Mouse (Mus musculus) E14TG2a.4 (cell line): Measurements from ENCODE around the gene Nfam1.
A peak's percentile ranks its signal among the peaks of the same experiment; 100 is the strongest.

Experiments used
- H3K27me3 ChIP-seq: 2 replicates; pipeline ENCODE4 v1.6.1; 2014; ENCODE audit warnings: low read length, control low read depth; ENCODE audit not compliant: insufficient read depth
- H3K36me3 ChIP-seq: 2 replicates; pipeline ENCODE4 v1.6.1; 2014; ENCODE audit warnings: low read length, control low read depth; ENCODE audit not compliant: insufficient read depth
- H3K4me1 ChIP-seq: replicated peaks from 2 replicates; pipeline ENCODE4 v1.6.1; 2014; ENCODE audit warnings: low read depth, low read length, control low read depth
- H3K4me3 ChIP-seq: replicated peaks from 2 replicates; pipeline ENCODE4 v1.5.1; 2014; ENCODE audit warnings: mild to moderate bottlenecking, low read length
- H3K9me3 ChIP-seq: 2 replicates; pipeline ENCODE4 v1.6.1; 2014; ENCODE audit warnings: low read length, control low read depth
- CTCF ChIP-seq: conservative IDR thresholded peaks from 2 replicates; pipeline ENCODE4 v1.5.1; 2014; ENCODE audit warnings: low read length
- NANOG ChIP-seq: IDR thresholded peaks from 2 replicates; pipeline ENCODE4 v1.6.1; 2014; ENCODE audit warnings: borderline replicate concordance, low read length, mixed read lengths
- POU5F1 ChIP-seq: IDR thresholded peaks from 2 replicates; pipeline ENCODE4 v1.6.1; 2014; ENCODE audit warnings: low read length, borderline replicate concordance

The Nfam1 gene

DNA sequence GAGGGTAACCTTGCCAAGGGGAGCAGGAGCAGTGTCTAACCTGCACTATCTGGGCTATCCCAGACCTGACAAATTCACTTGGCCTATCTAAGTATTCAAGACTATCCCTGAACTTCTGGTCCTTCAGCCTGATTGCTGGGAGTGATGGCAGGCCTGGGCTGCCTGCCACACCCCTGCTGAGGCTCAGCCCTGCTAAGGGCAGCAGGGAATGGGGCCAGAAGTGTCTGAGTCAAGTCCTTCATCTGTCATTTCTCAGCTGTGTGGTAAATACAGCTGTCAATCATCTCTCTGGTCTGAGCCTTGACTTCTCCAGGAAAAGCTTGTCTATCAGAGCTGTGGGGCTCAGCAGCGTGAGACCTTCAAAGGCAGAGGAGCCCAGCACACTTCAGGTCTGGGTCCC, 53.6 kb downstream of the Nfam1 start:
- no peaks in the 10 kb centered on the region for H3K9me3 ChIP-seq
- peaks cover 49% of the 10 kb centered on the region for H3K27me3 ChIP-seq
- H3K4me1 ChIP-seq: peaks cover 44% of the 10 kb centered on the region
- no peak for TF ChIP-seq CTCF
- TF ChIP-seq NANOG: no peak
- no peak for TF ChIP-seq POU5F1
- no peaks in the 10 kb centered on the region for H3K36me3 ChIP-seq
- no peak overlapping the region for H3K4me3 ChIP-seq

DNA sequence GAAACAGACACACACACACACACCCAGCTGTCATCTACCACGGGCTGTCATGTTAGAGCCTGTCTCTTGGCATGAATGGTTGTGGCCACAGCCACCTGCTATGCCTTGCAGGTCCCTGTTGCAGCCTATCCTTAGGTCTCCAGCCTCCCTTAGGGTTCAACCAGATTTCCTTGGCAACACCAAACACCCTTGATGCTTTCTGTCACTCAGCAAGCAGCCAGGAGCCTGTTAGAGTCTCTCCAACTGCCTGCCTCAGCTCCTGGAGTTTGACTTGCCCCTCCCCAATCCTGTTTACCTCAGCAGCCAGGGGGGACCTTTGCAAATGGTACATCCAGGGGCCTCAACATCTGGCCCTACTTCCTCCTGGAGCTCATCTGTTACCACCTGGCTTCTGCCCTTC, 58.6 kb downstream of the Nfam1 start:
- Histone ChIP-seq H3K4me3 (no peak overlapping the region), H3K27me3 (peaks cover 16% of the 10 kb centered on the region), H3K36me3 (no peaks in the 10 kb centered on the region), H3K4me1 (peaks cover 21% of the 10 kb centered on the region), H3K9me3 (no peaks in the 10 kb centered on the region)
- TF ChIP-seq NANOG (no peak), CTCF (no peak), POU5F1 (no peak)

DNA sequence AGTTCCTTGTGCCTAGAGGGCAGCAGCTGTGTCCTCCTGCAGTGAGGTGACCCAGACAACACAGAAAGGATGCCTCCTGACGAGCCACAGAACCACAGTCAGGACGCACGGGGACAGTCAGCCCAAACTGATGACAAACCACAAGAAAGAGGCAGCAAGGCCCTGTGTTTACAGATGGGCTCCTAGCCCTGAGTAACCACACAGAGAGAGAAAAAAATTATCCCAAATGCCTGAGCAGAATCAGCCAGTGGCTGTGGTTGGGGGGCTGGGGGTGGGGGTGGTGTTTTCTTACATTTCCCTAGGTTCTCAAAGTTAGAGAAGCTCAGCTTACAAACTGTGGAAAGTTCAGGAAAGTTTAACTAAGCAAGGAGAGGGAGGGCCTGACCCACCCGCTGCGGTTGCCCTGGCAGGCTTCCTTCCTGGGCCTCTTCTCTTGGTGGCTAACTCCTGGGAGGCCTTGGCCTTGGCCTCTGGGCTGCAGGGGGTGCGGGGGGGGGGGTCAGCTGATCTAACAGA, 63.8 kb downstream of the Nfam1 start:
- Histone ChIP-seq H3K9me3 (no peaks in the 10 kb centered on the region), H3K4me3 (peak overlapping the region; percentile 70), H3K27me3 (peaks cover 49% of the 10 kb centered on the region), H3K4me1 (peaks cover 45% of the 10 kb centered on the region), H3K36me3 (no peaks in the 10 kb centered on the region)
- TF ChIP-seq CTCF (no peak), POU5F1 (no peak), NANOG (no peak)

DNA sequence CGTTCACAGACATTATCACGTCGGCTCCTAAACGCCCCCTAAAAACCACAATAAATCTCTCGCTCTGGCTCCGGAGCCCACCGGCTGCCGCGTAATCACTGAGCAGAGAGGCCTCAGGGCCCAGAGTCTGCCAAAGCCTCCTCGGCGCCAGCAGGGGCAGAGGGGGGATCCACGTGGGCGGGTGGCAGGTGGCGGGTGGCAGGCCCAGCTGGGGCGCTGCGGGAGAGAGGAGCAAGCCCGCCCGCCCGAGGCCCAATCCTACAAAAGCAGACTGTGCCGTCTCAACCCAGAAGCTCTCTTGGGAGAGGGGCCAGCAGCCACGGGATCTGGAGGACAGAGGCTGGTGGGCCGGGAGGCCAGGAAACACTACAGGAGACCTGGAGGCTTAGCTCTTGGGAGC, 64.7 kb downstream of the Nfam1 start:
- peak overlapping the region; percentile 70 for H3K4me3 ChIP-seq
- peaks cover 50% of the 10 kb centered on the region for H3K27me3 ChIP-seq
- no peak for TF ChIP-seq CTCF
- no peak for TF ChIP-seq POU5F1
- no peaks in the 10 kb centered on the region for H3K9me3 ChIP-seq
- H3K36me3 ChIP-seq: no peaks in the 10 kb centered on the region
- H3K4me1 ChIP-seq: peaks cover 42% of the 10 kb centered on the region

DNA sequence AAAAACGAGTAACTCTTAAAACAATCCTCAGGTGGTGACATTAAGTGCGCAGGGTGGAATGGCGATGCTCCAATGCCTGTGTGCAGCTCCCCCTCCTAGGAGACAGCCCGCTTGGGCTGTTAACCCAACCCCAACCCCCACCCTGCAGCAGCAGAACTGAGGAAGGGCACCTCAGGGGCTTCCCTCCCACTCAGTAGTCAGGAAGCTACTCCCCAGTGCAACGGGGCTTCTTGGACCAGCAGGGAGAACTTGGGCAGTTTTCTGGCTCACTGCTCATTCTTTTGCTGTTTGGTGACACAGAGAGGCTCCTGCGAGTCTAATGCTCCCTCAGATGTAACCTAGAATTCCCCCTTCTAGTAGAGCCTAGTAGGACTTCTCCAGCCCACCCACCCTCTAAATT, 65.2 kb downstream of the Nfam1 start:
- no peaks in the 10 kb centered on the region for H3K9me3 ChIP-seq
- no peaks in the 10 kb centered on the region for H3K36me3 ChIP-seq
- H3K4me3 ChIP-seq: peak overlapping the region; percentile 70
- peaks cover 44% of the 10 kb centered on the region for H3K4me1 ChIP-seq
- TF ChIP-seq NANOG (no peak), CTCF (no peak), POU5F1 (no peak)
- peaks cover 53% of the 10 kb centered on the region for H3K27me3 ChIP-seq

DNA sequence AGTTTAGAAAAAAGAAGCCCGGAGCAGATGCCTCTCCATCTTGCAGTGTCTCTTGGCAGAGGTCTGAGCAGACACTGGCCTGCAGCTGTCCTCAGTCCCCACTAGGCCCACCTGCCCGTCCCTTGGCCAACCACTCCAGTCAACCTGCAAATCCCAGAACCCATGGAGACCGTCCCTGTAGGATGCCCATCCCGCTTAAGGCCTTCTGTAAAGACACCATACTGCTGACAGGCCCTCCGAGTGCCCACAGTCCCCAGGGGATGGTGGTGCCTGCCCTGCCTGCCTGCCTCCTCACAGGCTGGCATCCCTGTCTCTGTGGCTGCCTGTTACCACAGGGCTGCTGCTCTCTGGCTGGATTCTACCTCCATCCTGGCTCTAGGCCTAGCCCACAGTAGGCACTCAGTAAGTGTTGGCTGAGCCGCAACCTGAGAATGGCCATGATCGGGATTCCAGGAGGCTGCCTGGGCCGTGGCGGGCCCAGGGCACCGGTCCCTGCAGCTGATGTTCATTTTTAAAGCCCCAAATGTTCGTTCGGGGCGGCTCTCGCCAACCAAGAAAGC, 68.8 kb downstream of the Nfam1 start:
- TF ChIP-seq POU5F1 (no peak), NANOG (no peak), CTCF (no peak)
- Histone ChIP-seq H3K9me3 (no peaks in the 10 kb centered on the region), H3K4me1 (peaks cover 69% of the 10 kb centered on the region), H3K27me3 (peaks cover 86% of the 10 kb centered on the region), H3K4me3 (peak overlapping the region; percentile 46), H3K36me3 (no peaks in the 10 kb centered on the region)

DNA sequence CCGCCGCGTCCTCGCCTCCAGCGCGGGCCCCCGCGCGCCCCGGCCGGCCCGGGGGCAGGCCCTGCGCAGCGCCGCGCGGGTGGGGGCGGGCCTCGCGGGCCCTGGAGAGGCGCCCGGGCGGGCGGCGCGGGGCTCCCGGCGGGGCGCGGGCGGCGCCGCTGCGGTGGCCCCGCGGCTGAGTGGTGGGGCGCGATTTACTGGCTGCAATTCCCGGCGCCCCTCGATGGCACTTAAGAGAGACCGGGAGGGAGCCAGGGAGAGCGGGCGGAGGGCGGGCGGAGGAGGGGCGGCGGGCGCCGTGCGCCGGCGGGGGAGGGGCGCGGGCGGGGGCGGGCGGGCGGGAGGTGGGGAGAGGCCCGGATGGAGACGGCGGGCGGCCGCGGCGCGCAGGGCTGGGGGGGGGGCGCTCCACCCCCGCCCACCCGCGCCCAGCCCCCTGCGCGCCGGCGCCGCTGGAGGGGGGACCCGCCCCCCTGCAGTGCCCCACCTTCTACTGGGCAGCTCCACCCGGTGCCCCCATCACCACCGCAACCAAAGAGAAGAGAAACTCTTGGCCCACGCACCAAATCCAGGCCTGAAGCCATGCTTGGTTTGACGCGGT, 69.5 kb downstream of the Nfam1 start:
- Histone ChIP-seq H3K9me3 (no peaks in the 10 kb centered on the region), H3K27me3 (peaks cover 87% of the 10 kb centered on the region), H3K4me3 (peak overlapping the region; percentile 46), H3K36me3 (no peaks in the 10 kb centered on the region), H3K4me1 (peaks cover 69% of the 10 kb centered on the region)
- TF ChIP-seq NANOG (no peak), POU5F1 (no peak), CTCF (no peak)

DNA sequence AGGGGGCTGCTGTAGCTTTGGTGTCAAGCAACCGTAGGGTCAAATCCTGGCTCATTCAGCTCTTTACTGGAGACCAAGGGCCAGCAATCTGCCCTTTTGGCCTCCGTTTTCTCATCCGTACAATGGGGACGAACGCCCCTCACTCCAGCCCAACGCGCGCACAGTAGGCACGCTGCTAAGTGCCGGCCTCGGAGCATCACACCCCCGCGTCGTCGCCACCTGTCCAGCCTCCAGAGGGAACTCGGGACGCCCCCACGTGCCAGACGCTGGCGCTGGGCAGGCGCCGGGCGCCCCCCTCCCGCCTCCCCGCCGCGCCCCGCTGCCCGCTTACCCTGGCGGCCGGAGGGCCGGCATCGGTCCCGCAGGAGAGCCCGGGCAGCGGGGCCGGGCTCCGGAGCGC, 70.0 kb downstream of the Nfam1 start:
- H3K9me3 ChIP-seq: no peaks in the 10 kb centered on the region
- TF ChIP-seq NANOG (no peak), CTCF (no peak), POU5F1 (no peak)
- H3K36me3 ChIP-seq: no peaks in the 10 kb centered on the region
- peaks cover 89% of the 10 kb centered on the region for H3K27me3 ChIP-seq
- peaks cover 70% of the 10 kb centered on the region for H3K4me1 ChIP-seq
- peak overlapping the region; percentile 80 for H3K4me3 ChIP-seq

DNA sequence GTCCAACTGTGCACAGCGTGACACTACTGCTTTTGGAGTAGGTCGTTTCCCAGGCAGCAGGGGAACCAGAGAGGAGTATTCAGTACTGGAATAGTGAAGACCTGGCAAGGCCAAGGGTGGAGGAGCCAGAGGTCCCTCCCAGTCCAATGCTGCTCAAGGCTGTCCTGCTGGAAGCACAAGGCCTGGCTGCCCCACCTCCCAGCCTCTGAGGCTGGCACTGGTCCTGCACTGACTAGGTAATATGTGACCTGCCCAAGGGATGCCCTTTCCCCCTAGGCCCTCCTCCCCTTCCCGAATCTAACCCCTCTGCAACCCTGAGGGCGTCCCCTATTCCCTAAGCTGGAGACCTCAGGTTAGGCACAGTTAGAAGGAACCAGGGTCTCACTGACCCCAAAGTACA, 70.6 kb downstream of the Nfam1 start:
- TF ChIP-seq CTCF (no peak), NANOG (no peak), POU5F1 (no peak)
- H3K36me3 ChIP-seq: no peaks in the 10 kb centered on the region

More for the DNA sequence above, 70.6 kb downstream of the Nfam1 start:
- Histone ChIP-seq H3K4me3 (peak overlapping the region; percentile 80), H3K27me3 (peaks cover 84% of the 10 kb centered on the region), H3K9me3 (no peaks in the 10 kb centered on the region), H3K4me1 (peaks cover 70% of the 10 kb centered on the region)
